Mouse (Mus musculus): ENCODE measurements around the gene Hoxd8.

DNA sequence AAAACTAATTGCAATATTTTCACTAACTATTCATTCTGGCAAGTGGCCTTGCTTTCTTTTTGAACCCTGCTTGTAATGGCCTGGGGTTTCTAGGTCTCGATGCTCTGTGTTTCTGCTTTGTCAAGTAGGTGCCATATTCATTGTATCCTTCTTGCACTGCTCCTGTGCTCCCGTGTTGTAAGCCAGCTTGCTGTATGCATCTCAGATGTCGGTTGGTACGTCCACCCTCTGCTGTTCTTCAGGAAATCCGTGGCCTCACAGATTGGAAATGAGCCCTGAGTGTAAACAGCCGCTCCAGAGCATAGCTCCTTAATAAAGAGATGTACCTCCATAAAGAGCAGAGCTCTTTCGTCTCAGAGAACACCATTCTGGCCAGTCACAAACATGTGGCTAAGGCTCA lies 3.2 kb downstream of the Hoxd8 start:
- TF ChIP-seq CTCF (IDR thresholded peaks at IDR 0.05; ENCODE audit: borderline replicate concordance, insufficient read depth, low read depth, low read length) (no peak), POLR2A (IDR thresholded peaks at IDR 0.05; ENCODE audit: borderline replicate concordance, insufficient read depth, low read length) (no peak)

Data from cerebellum, adult 2 months (tissue).